Mouse (Mus musculus): ENCODE results near the gene 6720489N17Rik. TPM values are rescaled to one million over a fixed set of nuclear protein-coding genes. Genes with fewer than 3 reads are reported as not detected.
"Not testable (repeated sequence)": the region's sequence is repeated elsewhere in the genome, so short reads cannot be mapped to it uniquely, and the experiment has no call there.

Gene 6720489N17Rik
- 6.7 and 11.1 TPM in 2 replicates for polyA plus RNA-seq (2015; fragmentation: Nextera tagmentation; extraction: Ambion mirVana)

DNA sequence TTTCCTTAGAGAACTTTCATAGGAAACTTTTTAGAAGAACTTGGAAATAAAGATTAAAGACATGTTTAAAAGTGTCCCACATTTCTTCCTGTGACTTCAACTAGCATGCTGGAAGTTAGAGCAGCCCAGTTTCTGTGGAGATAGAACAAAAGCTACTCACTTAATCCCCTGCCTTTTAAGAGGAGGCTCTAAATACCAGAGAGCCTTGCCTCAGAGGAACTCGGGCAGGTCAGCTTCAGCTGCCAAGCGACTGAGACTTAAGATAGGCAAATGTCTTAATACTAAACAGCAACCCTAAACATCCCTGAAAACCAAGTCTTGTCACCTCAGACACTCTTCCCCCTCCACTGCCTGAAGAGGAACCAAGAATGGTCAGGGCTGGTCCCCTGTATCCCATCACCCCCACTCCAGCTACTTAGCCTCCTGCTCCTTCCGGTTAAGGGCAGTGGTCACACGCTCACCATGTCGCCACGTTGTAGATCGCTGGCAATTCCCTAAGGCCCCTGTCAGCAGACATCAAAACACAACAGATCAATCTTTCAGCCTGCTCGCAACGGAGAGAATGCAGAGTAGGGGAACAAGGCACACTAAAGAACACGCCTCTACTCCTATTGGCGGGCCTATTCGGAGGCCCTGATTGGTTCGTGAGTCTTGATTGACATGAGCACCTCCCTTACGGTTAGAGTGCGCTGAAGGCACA lies at the start of gene 6720489N17Rik:
6720489N17Rik (minus strand) TSS at position 606 of the 700 bp plus-strand sequence.
- not testable (repeated sequence) for H3K27me3 ChIP-seq (ENCODE audit: insufficient read depth, low read length); H3K36me3 ChIP-seq (ENCODE audit: insufficient read depth, low read length); H3K27ac ChIP-seq; H3K9me3 ChIP-seq (replicated peaks; ENCODE audit: low read length); H3K4me1 ChIP-seq (replicated peaks; ENCODE audit: insufficient read depth, low read length)
- Histone ChIP-seq H3K4me3 (replicated peaks; ENCODE audit: low read depth, low read length) (peak within 1 kb of the TSS; percentile 26), H3K4me2 (ENCODE audit: low read length) (peak within 1 kb of the TSS; percentile 42), H3K9ac (ENCODE audit: low read depth, low read length) (peak within 1 kb of the TSS; percentile 25; the same call in 1 of the 2 replicates)
- ATAC-seq (replicated peaks; ENCODE audit: low FRiP score, low read depth) (peak; percentile 100), DNase-seq (ENCODE audit: low spot score) (peak; percentile 90)
- WGBS: under 1% methylated on average over 15 of the region's 15 CpGs

DNA sequence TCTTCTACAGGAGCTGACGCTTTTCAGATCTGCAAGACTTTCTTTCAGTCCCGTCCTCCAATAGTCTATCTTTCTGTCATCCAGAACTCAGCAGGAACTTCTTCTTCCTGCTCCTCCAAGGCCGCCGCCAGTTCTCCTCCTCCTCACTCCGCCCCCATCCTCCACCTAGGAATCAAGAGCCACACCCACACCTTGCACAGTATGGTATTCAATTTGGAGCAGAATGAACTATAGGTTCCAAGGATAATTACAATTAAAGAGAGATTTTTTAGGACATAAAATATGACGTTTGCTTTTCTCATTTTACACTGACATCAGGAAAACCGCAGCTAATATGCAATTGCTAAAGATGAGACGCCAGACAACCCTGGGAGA lies 29.4 kb upstream of the 6720489N17Rik start:
- peak overlapping the region; percentile 57; the same call in 1 of the 2 replicates for H3K9ac ChIP-seq (ENCODE audit: low read depth, low read length)
- peak overlapping the region; percentile 55 for H3K4me2 ChIP-seq (ENCODE audit: low read length)
- DNase-seq (ENCODE audit: low spot score): no peak
- no peak for TF ChIP-seq CTCF (IDR thresholded peaks at IDR 0.05; ENCODE audit: low read depth)
- H3K36me3 ChIP-seq (ENCODE audit: insufficient read depth, low read length): no peaks in the 10 kb centered on the region
- no peaks in the 10 kb centered on the region for H3K4me1 ChIP-seq (replicated peaks; ENCODE audit: insufficient read depth, low read length)
- no peaks in the 10 kb centered on the region for H3K27me3 ChIP-seq (ENCODE audit: insufficient read depth, low read length)
- no peaks in the 10 kb centered on the region for H3K9me3 ChIP-seq (replicated peaks; ENCODE audit: low read length)
- peak; percentile 72 for ATAC-seq (replicated peaks; ENCODE audit: low FRiP score, low read depth)
- no peak overlapping the region for H3K27ac ChIP-seq
- 25% methylated on average over 8 of the region's 8 CpGs for WGBS
- H3K4me3 ChIP-seq (replicated peaks; ENCODE audit: low read depth, low read length): peak overlapping the region; percentile 48

DNA sequence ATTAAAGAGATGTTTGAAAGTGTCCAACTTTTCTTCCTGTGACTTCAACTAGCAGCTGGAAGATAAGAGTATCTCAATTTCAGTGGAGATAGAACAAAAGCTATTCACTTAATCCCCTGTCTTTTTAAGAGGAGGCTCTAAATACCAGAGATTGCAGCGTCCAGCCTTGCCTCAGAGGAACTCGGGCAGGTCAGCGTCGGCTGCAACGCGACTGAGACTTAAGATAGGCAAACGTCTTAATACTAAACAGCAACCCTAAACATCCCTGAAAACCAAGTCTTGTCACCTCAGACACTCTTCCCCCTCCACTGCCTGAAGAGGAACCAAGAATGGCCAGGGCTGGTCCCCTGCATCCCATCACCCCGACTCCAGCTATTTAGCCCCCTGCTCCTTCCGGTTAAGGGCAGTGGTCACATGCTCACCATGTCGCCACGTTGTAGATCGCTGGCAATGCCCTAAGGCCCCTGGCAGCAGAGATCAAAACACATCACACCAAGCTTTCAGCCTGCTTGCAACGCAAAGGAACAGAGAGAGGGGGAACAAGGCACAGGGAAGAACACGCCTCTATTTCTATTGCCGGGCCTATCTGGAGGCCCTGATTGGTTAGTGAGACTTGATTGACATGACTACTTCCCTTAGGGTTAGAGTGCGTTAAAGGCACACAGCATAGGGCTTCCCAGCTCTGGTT lies 28.8 kb upstream of the 6720489N17Rik start:
- Histone ChIP-seq H3K4me2 (ENCODE audit: low read length) (peak overlapping the region; percentile 55), H3K4me3 (replicated peaks; ENCODE audit: low read depth, low read length) (peak overlapping the region; percentile 48), H3K9ac (ENCODE audit: low read depth, low read length) (peak overlapping the region; percentile 57; the same call in 1 of the 2 replicates)
- not testable (repeated sequence) for H3K27ac ChIP-seq; H3K36me3 ChIP-seq (ENCODE audit: insufficient read depth, low read length); H3K4me1 ChIP-seq (replicated peaks; ENCODE audit: insufficient read depth, low read length); H3K27me3 ChIP-seq (ENCODE audit: insufficient read depth, low read length); H3K9me3 ChIP-seq (replicated peaks; ENCODE audit: low read length)
- peak; percentile 95 for DNase-seq (ENCODE audit: low spot score)
- 1% methylated on average over 16 of the region's 16 CpGs for WGBS
- peak; percentile 99 for ATAC-seq (replicated peaks; ENCODE audit: low FRiP score, low read depth)

DNA sequence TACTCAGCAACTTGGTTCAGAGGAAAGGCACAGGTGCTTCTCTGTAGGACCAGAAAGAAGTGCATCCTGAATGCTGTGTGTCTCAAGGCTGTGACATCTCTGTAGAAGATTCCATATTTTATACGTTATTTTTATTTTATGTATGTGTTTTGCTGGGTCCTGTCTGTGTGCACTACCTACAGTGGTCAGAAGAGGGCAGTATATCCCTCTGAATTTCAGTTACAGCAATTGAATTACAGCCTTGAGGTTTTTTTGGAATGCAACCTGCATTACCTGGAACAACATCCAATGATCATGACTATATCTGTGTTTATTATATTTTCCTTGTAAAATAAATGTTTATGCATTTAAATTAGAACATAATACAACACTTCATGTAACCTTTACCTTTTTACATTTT lies 3.1 kb upstream of the 6720489N17Rik start:
- DNase-seq (ENCODE audit: low spot score): peak; percentile 48
- not testable (repeated sequence) for H3K4me1 ChIP-seq (replicated peaks; ENCODE audit: insufficient read depth, low read length); H3K9ac ChIP-seq (ENCODE audit: low read depth, low read length); H3K4me3 ChIP-seq (replicated peaks; ENCODE audit: low read depth, low read length); H3K27me3 ChIP-seq (ENCODE audit: insufficient read depth, low read length); ATAC-seq (replicated peaks; ENCODE audit: low FRiP score, low read depth); H3K9me3 ChIP-seq (replicated peaks; ENCODE audit: low read length); H3K36me3 ChIP-seq (ENCODE audit: insufficient read depth, low read length); H3K4me2 ChIP-seq (ENCODE audit: low read length); H3K27ac ChIP-seq
- TF ChIP-seq CTCF (IDR thresholded peaks at IDR 0.05; ENCODE audit: low read depth): peak; percentile 76
- WGBS: 43% methylated on average over 1 of the region's 1 CpGs

DNA sequence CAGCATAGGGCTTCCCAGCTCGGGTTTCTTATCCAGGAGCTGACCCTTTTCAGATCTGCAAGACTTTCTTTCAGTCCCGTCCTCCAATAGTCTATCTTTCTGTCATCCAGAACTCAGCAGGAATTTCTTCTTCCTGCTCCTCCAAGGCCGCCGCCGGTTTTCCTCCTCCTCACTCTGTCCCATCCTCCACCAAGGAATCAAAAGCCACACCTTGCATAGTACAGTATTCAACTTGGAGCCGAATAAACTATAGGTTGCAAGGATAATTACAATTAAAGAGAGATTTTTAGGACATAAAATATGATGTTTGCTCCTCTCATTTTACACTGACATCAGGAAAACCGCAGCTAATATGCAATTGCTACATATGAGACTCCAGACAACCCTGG lies 289 bp upstream of the 6720489N17Rik start:
- ATAC-seq (replicated peaks; ENCODE audit: low FRiP score, low read depth); H3K9me3 ChIP-seq (replicated peaks; ENCODE audit: low read length); H3K36me3 ChIP-seq (ENCODE audit: insufficient read depth, low read length); H3K9ac ChIP-seq (ENCODE audit: low read depth, low read length); H3K27me3 ChIP-seq (ENCODE audit: insufficient read depth, low read length); H3K27ac ChIP-seq; H3K4me1 ChIP-seq (replicated peaks; ENCODE audit: insufficient read depth, low read length): not testable (repeated sequence)
- peak; percentile 1 for DNase-seq (ENCODE audit: low spot score)
- H3K4me3 ChIP-seq (replicated peaks; ENCODE audit: low read depth, low read length): peak overlapping the region; percentile 26
- peak overlapping the region; percentile 42 for H3K4me2 ChIP-seq (ENCODE audit: low read length)
- 7% methylated on average over 7 of the region's 7 CpGs for WGBS

DNA sequence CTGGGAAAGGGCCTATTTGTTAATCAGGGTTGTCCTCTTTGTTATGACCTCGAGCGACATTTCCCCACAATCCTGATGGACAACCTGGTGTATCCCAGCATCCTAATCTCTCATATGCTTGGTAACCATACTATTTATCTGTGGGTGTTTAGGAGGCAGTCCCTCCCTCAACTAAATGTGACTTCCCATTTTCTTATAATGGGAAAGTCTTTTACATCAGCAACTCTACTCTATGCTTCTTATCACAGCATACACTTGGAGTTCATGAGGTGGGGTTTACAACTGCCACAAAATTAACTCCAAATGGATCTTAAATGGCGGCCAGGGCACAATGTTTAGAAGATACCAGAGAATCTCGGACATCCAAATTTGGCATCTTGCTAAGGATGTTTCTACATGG lies 6.5 kb downstream of the 6720489N17Rik start:
- not testable (repeated sequence) for H3K4me3 ChIP-seq (replicated peaks; ENCODE audit: low read depth, low read length); H3K4me2 ChIP-seq (ENCODE audit: low read length); H3K4me1 ChIP-seq (replicated peaks; ENCODE audit: insufficient read depth, low read length); H3K27ac ChIP-seq; H3K9me3 ChIP-seq (replicated peaks; ENCODE audit: low read length); H3K36me3 ChIP-seq (ENCODE audit: insufficient read depth, low read length); H3K27me3 ChIP-seq (ENCODE audit: insufficient read depth, low read length); ATAC-seq (replicated peaks; ENCODE audit: low FRiP score, low read depth); H3K9ac ChIP-seq (ENCODE audit: low read depth, low read length); DNase-seq (ENCODE audit: low spot score)
- 94% methylated on average over 4 of the region's 4 CpGs for WGBS

DNA sequence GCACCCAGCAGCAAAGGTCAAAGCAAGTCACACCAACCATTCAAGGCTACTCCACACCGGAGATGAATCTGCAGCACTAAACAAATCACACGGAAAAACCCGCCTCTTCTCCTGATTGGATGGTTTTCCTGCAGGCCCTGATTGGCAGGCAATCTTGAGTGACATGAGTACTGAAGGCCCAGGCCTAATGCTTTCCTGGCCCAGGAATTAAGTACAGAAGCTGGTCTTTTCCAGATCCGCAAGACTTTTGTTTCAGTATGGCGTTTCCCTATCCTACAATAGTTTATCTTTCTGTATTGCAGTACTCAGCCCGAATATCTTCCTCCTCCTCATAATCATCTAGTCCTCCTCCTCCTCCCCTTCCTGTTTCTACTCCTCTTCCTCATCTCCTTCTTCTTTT lies 52.9 kb downstream of the 6720489N17Rik start, which contains the start of gene Zfp934:
Zfp934 (minus strand) TSS at position 101 of the 400 bp plus-strand sequence.
- not testable (repeated sequence) for H3K4me3 ChIP-seq (replicated peaks; ENCODE audit: low read depth, low read length); DNase-seq (ENCODE audit: low spot score); H3K27ac ChIP-seq; H3K4me1 ChIP-seq (replicated peaks; ENCODE audit: insufficient read depth, low read length); H3K36me3 ChIP-seq (ENCODE audit: insufficient read depth, low read length); H3K27me3 ChIP-seq (ENCODE audit: insufficient read depth, low read length); H3K9me3 ChIP-seq (replicated peaks; ENCODE audit: low read length); ATAC-seq (replicated peaks; ENCODE audit: low FRiP score, low read depth); H3K9ac ChIP-seq (ENCODE audit: low read depth, low read length); H3K4me2 ChIP-seq (ENCODE audit: low read length)
- 92% methylated on average over 2 of the region's 6 CpGs for WGBS

All from kidney, postnatal 0 days (tissue).